Mouse (Mus musculus) erythroblast, embryonic 14.5 days (primary cell): ENCODE results near the gene Ssb.

Source experiments
- GATA1 ChIP-seq: IDR thresholded peaks from 2 replicates; pipeline ENCODE4 v1.6.1; 2012; ENCODE audit warnings: low read length, inconsistent platforms, mixed read lengths
- TAL1 ChIP-seq: IDR thresholded peaks from 3 replicates; pipeline ENCODE4 v1.6.1; 2012; ENCODE audit warnings: low read length, inconsistent platforms, mixed read lengths

DNA sequence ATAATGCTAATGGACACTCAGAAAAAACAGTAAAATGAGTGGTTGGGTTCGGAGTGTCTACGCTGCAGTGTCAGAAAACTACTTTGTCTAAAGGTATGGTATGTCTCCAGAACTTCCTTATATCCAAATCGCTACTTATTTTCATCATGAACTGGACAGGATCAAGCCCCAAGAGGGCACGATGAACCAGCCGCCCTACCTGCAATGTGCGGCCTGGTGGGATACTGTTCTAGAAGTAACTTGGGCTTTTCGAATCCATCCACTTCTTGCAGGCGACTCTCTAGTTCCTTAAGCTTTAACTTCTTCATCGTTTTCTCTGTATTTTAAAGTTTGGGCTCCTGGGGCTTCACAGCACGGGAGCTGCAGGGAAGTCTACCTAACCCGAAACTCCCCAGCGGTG is 23.7 kb downstream of the Ssb start:
- no peak for TF ChIP-seq GATA1
- TF ChIP-seq TAL1: no peak
